Mouse (Mus musculus): ENCODE data around the gene Cers1. TPM values are rescaled to one million over a fixed set of nuclear protein-coding genes. Genes with fewer than 3 reads are reported as not detected.

The Cers1 gene
- polyA plus RNA-seq, 1 experiment from 2014 or later = 2.0 TPM

DNA sequence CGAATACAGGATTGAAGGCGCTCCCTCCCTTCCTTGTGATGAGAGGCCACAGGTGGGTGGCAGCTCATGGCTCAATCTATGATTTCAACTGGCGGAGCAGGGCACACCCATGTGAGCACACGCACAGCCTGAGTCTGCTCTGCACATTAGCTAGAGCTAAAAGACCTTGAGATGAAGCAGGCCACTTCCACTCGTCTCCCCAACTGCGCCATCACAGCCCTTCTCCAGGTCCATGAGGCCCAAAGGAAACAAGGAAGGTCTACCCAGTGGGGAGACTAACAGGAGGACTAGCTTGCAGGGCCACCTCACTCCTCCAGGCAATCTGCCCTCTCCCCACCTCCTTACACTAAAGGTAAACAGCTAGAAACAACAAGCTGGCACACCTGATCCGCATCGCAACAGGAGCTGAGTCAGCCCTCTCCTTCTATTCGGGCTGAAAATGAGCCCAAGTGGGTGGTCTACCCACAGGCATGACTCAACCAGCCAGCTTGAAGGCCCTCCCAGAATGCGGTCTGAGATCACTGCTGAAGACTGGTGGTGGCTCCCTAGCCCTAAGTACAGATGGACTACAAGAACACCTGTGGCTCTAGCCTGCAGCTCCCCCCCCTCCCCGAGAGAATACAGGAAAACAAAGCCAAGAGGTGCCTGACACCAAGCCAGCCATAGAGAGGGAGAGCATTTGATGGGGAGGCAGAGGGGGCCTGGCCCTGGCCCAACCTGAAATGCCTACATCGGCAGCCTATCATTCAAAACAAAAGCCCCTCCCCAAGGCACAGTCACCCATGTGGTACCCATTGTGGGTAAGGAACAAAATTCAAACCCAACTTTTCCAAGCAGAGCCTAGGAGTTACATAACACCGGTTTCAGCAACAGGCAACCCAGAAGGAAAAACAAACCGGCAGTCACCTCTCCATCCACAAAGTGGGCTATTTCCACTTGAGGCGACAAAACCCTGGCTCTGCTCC is 35.7 kb downstream of the Cers1 start:
- Histone ChIP-seq H3K27ac (replicated peaks) (peak overlapping the region; percentile 92), H3K36me3 (ENCODE audit: control insufficient read depth, insufficient read depth, low read length) (peaks cover 6% of the 10 kb centered on the region)

DNA sequence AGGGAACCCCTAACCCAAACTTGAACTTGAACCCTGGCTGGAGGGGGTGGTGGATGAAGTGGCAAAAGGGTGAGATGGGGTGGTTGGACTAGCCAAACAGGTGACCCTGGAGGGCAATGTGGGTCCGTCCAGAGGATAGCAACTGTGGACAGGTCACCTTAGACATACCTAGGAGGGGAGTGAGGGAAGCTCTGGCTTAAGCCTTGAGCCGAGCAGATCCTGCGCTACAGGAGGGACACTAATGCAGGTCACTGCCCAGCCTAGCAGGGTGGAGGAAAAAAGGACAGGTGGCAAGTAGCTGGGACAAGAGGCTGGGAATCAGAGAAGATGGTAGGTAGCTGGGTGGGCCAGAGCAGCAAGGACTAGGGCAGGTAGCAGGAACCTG is 36.4 kb downstream of the Cers1 start:
- H3K36me3 ChIP-seq (ENCODE audit: control insufficient read depth, insufficient read depth, low read length) = peaks cover 6% of the 10 kb centered on the region; the same call in 1 of the 2 replicates
- no peak for ATAC-seq (ENCODE audit: low FRiP score, low TSS enrichment)
- TF ChIP-seq CTCF (IDR thresholded peaks at IDR 0.05; ENCODE audit: low read depth) (no peak), EP300 (optimal IDR thresholded peaks at IDR 0.05) (no peak)
- peak overlapping the region; percentile 97 for H3K9ac ChIP-seq (ENCODE audit: low read length)
- peak overlapping the region; percentile 94 for H3K4me3 ChIP-seq (ENCODE audit: low read depth, low read length)
- H3K4me2 ChIP-seq (replicated peaks; ENCODE audit: low read depth) = peak overlapping the region; percentile 94
- H3K27ac ChIP-seq (replicated peaks) = peak overlapping the region; percentile 92
- DNase-seq (ENCODE audit: low spot score) = no peak
- WGBS = 10% methylated on average over 3 of the region's 3 CpGs
- no peaks in the 10 kb centered on the region for H3K9me3 ChIP-seq (ENCODE audit: control insufficient read depth, low read length)
- no peaks in the 10 kb centered on the region for H3K27me3 ChIP-seq (ENCODE audit: control insufficient read depth, insufficient read depth, low read length)
- H3K4me1 ChIP-seq (replicated peaks; ENCODE audit: control insufficient read depth, insufficient read depth) = peaks cover 11% of the 10 kb centered on the region; the same call in 1 of the 2 replicates

More for the DNA sequence above, 35.7 kb downstream of the Cers1 start:
- Histone ChIP-seq H3K9me3 (ENCODE audit: control insufficient read depth, low read length) (no peaks in the 10 kb centered on the region), H3K27me3 (ENCODE audit: control insufficient read depth, insufficient read depth, low read length) (no peaks in the 10 kb centered on the region), H3K4me1 (replicated peaks; ENCODE audit: control insufficient read depth, insufficient read depth) (peaks cover 11% of the 10 kb centered on the region; the same call in 1 of the 2 replicates), H3K4me2 (replicated peaks; ENCODE audit: low read depth) (peak overlapping the region; percentile 94), H3K9ac (ENCODE audit: low read length) (peak overlapping the region; percentile 97), H3K4me3 (ENCODE audit: low read depth, low read length) (peak overlapping the region; percentile 94)
- TF ChIP-seq CTCF (IDR thresholded peaks at IDR 0.05; ENCODE audit: low read depth) (no peak), EP300 (optimal IDR thresholded peaks at IDR 0.05) (no peak)
- 29% methylated on average over 15 of the region's 15 CpGs for WGBS
- DNase-seq (ENCODE audit: low spot score) (peak; percentile 56), ATAC-seq (ENCODE audit: low FRiP score, low TSS enrichment) (0 out of 2 replicates have a peak, but pooled peaks have one; percentile 1)

DNA sequence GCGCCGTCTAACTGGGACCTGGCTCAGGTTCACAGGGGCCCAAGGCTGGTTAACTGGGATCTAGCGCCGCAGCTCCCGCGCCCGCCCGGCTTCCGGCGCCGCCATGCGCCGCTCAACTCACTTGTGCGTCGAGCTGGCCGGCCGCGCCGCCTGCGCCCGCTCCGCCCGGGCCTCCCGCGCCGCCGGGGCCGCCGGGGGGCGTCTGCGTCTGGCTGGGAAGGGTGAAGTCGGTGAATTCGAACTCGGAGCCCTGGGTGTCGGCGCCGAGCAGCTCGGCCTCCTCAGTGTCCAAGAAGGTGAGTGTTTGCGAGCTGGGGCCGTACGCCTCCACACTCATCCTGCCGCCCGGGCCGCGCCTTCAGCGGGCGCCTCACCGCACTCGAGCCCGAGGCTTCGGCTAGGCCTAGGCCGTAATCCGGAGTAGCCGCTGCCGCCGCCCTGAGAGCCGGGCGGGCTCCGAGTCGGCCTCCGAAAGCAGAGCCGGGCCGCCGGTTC is 37.1 kb downstream of the Cers1 start:
- WGBS = 0% methylated on average over 48 of the region's 64 CpGs
- peak; percentile 53 for ATAC-seq (ENCODE audit: low FRiP score, low TSS enrichment)
- peak overlapping the region; percentile 97 for H3K9ac ChIP-seq (ENCODE audit: low read length)
- H3K4me1 ChIP-seq (replicated peaks; ENCODE audit: control insufficient read depth, insufficient read depth) = peaks cover 11% of the 10 kb centered on the region; the same call in 1 of the 2 replicates
- H3K4me3 ChIP-seq (ENCODE audit: low read depth, low read length) = peak overlapping the region; percentile 94
- peaks cover 6% of the 10 kb centered on the region; the same call in 1 of the 2 replicates for H3K36me3 ChIP-seq (ENCODE audit: control insufficient read depth, insufficient read depth, low read length)
- no peak for DNase-seq (ENCODE audit: low spot score)
- no peaks in the 10 kb centered on the region for H3K9me3 ChIP-seq (ENCODE audit: control insufficient read depth, low read length)
- TF ChIP-seq CTCF (IDR thresholded peaks at IDR 0.05; ENCODE audit: low read depth) (no peak; the same call in 1 of the 2 replicates), EP300 (optimal IDR thresholded peaks at IDR 0.05) (no peak)
- no peaks in the 10 kb centered on the region for H3K27me3 ChIP-seq (ENCODE audit: control insufficient read depth, insufficient read depth, low read length)
- peak overlapping the region; percentile 94 for H3K4me2 ChIP-seq (replicated peaks; ENCODE audit: low read depth)
- H3K27ac ChIP-seq (replicated peaks) = peak overlapping the region; percentile 92

DNA sequence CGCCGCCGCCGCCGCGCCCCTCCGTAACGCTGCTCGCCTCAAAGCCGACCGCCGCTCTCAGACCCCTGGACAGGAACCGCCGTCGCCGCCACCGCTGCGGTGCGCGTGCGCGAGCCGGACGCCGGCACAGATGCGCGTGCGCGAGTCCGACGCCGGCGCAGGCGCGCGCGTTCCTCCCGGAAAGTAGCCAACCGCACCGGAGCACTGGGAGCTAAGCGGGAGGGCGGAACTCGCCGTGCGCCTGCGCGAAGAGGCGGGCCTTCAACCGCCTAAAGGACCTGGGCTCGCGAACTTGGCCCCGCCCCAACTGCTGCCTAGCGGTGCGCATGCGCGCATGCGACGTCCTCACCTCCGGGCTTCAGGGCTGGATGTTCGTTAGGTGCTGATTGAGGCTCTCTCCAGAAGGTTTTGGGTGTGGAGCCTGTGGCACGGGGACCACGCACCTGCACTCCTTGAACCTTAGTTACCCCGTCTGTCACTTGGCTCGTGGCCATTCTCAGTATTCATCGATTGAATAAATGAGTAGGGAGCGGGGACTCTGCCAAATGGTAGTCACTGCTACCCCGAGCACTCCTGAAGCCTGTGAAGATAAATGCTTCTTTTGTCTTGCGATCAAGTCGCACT is 37.7 kb downstream of the Cers1 start, which contains the start of gene Upf1:
Gene Upf1, minus strand, starts transcription at position 85 of the 624 bp plus-strand sequence.
- Histone ChIP-seq H3K4me1 (replicated peaks; ENCODE audit: control insufficient read depth, insufficient read depth) (peaks cover 11% of the 10 kb centered on the region; the same call in 1 of the 2 replicates), H3K9ac (ENCODE audit: low read length) (peak within 1 kb of the TSS; percentile 97), H3K27me3 (ENCODE audit: control insufficient read depth, insufficient read depth, low read length) (no peaks in the 10 kb centered on the region), H3K27ac (replicated peaks) (peak within 1 kb of the TSS; percentile 92), H3K4me3 (ENCODE audit: low read depth, low read length) (peak within 1 kb of the TSS; percentile 94), H3K4me2 (replicated peaks; ENCODE audit: low read depth) (peak within 1 kb of the TSS; percentile 94), H3K36me3 (ENCODE audit: control insufficient read depth, insufficient read depth, low read length) (peaks cover 6% of the 10 kb centered on the region; the same call in 1 of the 2 replicates), H3K9me3 (ENCODE audit: control insufficient read depth, low read length) (no peaks in the 10 kb centered on the region)
- under 1% methylated on average over 48 of the region's 69 CpGs for WGBS
- peak; percentile 100 for DNase-seq (ENCODE audit: low spot score)
- no peak for TF ChIP-seq EP300 (optimal IDR thresholded peaks at IDR 0.05)
- no peak for TF ChIP-seq CTCF (IDR thresholded peaks at IDR 0.05; ENCODE audit: low read depth)
- peak; percentile 89 for ATAC-seq (ENCODE audit: low FRiP score, low TSS enrichment)

DNA sequence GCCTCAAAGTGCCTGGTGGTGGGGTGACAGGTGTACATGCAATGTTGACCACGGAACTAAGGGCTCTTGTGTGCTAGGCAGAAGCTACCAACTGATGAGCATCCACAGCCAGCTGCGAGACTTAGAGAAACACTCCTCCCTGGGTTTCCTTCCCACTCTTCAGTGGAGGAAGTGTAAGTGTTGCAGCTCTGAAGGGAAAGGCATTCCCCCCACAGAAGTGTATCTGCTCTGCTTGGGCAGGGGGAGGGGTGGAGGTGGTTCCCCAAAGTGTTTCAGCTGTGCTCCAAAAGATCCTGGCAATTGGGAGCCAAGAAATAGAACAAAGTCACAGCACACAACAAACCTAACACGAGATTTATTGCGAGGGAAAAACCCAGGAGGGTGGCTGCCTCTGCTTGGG is 38.4 kb downstream of the Cers1 start:
- peak overlapping the region; percentile 52 for H3K4me2 ChIP-seq (replicated peaks; ENCODE audit: low read depth)
- peak overlapping the region; percentile 94 for H3K4me3 ChIP-seq (ENCODE audit: low read depth, low read length)
- peak overlapping the region; percentile 67; the same call in 1 of the 2 replicates for H3K27ac ChIP-seq (replicated peaks)
- H3K27me3 ChIP-seq (ENCODE audit: control insufficient read depth, insufficient read depth, low read length) = no peaks in the 10 kb centered on the region
- peaks cover 11% of the 10 kb centered on the region; the same call in 1 of the 2 replicates for H3K4me1 ChIP-seq (replicated peaks; ENCODE audit: control insufficient read depth, insufficient read depth)
- DNase-seq (ENCODE audit: low spot score) = no peak
- no peak for TF ChIP-seq EP300 (optimal IDR thresholded peaks at IDR 0.05)
- no peak for TF ChIP-seq CTCF (IDR thresholded peaks at IDR 0.05; ENCODE audit: low read depth)
- 0 out of 2 replicates have a peak, but pooled peaks cover 3% of the 10 kb centered on the region for H3K36me3 ChIP-seq (ENCODE audit: control insufficient read depth, insufficient read depth, low read length)
- no peak for ATAC-seq (ENCODE audit: low FRiP score, low TSS enrichment)
- no peaks in the 10 kb centered on the region for H3K9me3 ChIP-seq (ENCODE audit: control insufficient read depth, low read length)
- WGBS = 40% methylated on average over 4 of the region's 4 CpGs
- peak overlapping the region; percentile 38 for H3K9ac ChIP-seq (ENCODE audit: low read length)

Measured in stomach, postnatal 0 days (tissue).